Mouse (Mus musculus) layer of hippocampus, adult 2 months (tissue): ENCODE results near the gene Gnat3. TPM values are rescaled to one million over a fixed set of nuclear protein-coding genes. Genes with fewer than 3 reads are reported as not detected.
A peak's percentile ranks its signal among the peaks of the same experiment; 100 is the strongest.

Experiments
- DNase-seq, 2 experiments: peaks; one replicate each; pipeline ENCODE4 v3.0.0; 2022; ENCODE audit warnings: low spot score in 2 of 2
- H3K27ac ChIP-seq: fragments of 200-600 bp; 2 replicates; pipeline ENCODE4 v1.8.1; 2022
- H3K4me3 ChIP-seq: fragments of 200-600 bp; 2 replicates; pipeline ENCODE4 v1.8.1; 2022; ENCODE audit warnings: mild to moderate bottlenecking
- CTCF ChIP-seq: fragments of 200-600 bp; conservative IDR thresholded peaks from 2 replicates; pipeline ENCODE4 v1.8.1; 2022; ENCODE audit warnings: antibody characterized with exemption, mild to moderate bottlenecking, moderate library complexity
- total RNA-seq, 2 experiments: library from RNA; stranded (reverse); gene quantifications; 2 replicates each; pipeline ENCODE4 v1.2.3; 2021

Gnat3 gene
- total RNA-seq, 2 experiments from 2014 or later, result not detected

DNA sequence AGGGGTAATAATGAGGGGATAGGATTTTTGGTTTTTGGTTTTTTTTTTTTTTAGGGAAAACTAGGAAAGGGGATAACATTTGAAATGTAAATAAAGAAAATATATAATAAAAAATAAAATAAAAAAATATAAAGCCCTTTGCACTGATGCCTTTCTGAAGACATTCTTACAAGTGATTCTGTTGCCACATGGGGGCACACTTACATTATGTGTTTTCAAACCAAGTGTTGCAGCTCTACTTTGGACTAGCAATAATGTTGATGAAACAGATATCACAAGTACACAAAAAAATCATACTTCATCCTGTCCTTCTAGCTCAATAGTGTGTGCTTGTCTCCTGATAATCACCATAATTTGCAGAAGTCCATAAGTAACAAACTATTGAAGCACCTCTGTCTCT is 61.0 kb downstream of the Gnat3 start:
- Histone ChIP-seq H3K4me3 (no peak overlapping the region), H3K27ac (no peak overlapping the region)
- peak; percentile 76 for TF ChIP-seq CTCF
- DNase-seq, result peak; percentile 26 to 29

DNA sequence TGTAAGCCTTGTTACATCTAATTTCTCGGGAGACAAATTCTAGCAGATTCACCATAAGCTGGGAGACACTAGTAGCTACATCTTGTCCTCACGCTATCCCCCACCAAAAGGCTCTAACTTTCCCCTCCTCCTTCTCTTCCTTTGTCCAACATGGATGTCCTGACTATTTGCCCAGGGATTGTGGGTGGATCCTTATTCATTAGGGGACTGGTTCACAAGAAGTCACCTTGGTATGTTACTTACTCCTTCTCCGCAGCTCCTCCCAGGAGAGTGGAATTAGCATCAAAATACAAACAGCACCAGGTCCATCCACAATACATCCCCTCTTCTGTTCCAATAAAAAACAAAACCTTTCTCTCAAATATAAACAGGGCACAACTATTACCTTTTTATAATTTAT is 65.2 kb downstream of the Gnat3 start:
- TF ChIP-seq CTCF, result no peak
- no peak overlapping the region for H3K27ac ChIP-seq
- no peak overlapping the region for H3K4me3 ChIP-seq
- DNase-seq, result no peak

DNA sequence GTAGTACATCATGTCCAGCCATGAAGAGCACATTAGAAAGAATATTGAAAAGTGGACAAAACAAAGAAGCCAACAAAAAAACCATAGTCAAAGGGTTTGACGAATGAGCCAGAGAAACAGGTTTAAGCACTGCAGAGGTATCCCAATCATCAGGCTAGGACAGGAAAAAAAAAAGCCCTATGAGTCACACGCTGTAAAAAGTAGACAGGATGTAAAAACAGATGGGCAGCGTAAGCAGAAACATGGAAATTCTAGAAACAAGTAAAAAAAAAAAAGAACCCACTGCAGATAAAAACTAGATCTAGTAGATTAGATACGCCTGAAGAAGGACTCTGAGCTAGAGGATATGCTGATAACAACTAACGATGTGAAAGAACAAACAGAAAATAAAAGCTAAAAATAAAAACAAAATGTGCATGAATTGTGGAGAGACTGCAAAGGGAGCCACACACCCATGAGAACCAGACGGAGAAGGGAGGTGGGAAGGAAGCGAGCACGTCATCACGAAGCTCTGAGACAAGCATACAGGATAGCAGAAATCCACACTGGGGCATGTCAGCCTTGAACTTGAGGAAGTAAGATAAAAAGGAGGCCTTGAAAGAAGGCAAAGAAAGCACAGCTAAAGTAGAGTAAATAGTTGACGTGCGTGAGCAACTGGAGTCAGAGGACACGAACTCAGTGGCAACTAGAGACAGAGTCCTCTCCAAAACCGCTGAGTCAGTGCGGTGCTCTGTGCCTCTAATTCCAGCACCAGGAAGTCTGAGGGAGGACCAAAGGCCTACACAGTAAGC is 73.7 kb downstream of the Gnat3 start:
- Histone ChIP-seq H3K27ac (no peak overlapping the region), H3K4me3 (no peak overlapping the region)
- TF ChIP-seq CTCF, result no peak
- DNase-seq, result no peak

DNA sequence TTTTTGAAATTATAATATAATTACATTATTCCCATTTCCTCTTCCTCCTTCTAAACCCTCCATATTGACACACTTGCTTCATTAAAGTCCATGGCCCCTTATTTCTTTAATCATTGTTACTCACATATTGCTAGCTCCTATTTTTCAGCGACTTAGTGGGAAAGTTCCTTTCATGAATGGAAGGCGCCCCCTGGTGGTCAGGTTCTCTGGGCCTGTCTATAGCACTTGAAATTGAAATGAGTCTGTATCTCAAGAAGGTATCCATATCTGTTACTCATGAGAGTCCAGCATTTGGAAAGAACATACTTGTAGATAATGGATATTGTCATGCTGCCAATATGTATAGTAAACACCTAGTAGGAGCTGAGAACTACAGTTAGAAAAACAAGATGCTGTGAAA is 80.7 kb downstream of the Gnat3 start:
- TF ChIP-seq CTCF, result peak; percentile 87
- H3K27ac ChIP-seq, result no peak overlapping the region
- peak in 1 of 2 experiments; percentile 63 for DNase-seq
- H3K4me3 ChIP-seq, result no peak overlapping the region

DNA sequence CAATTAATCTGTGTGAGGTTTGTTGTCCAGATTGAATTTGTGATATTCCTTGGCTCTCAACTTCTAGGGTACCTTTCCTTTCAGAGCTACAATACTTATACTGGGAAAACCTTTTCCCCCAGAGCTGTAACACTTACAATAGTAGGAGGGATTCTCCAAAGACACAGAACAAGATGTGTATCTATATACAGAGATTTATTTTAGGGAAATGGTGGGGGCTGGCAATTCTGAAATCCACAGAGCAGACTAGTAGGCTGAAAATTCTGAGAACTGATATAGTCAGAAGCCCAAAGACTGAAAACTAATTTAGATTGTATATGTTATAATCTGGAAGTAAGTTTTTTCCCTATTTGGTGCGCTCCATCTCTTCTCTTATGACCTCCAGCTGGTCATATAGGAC is 86.5 kb downstream of the Gnat3 start:
- no peak for TF ChIP-seq CTCF

DNA sequence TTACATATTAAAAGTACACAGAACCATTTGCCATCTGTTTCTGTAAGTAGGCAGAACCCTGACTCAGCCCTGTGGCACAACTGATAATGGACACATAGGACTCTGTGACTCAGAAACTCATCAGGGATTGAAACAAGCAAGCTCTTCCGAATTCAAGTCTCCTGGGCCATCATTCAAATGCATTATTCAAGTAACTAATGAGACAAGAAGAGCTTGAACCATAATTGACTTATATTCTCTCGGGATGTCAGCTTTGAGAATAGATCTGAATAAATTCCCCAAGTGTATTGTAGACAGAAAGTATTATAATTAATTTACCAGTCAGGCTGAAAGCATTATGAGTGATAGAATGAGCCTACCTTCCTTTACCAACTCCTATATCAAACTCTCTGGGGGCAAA is 93.0 kb downstream of the Gnat3 start:
- no peak overlapping the region for H3K27ac ChIP-seq
- TF ChIP-seq CTCF, result no peak
- no peak overlapping the region for H3K4me3 ChIP-seq
- no peak for DNase-seq

More for the DNA sequence above, 86.5 kb downstream of the Gnat3 start:
- H3K4me3 ChIP-seq, result no peak overlapping the region
- no peak for DNase-seq
- H3K27ac ChIP-seq, result no peak overlapping the region

Other genes with a start within 250 kb of the Gnat3 start
- gene Cd36, start 73.7 kb upstream of the Gnat3 start, total RNA-seq, result 1 to 10 TPM; 1.5 to 3.3 TPM